Mouse (Mus musculus) left cerebral cortex, adult 11 months (tissue): ENCODE data around the gene Gnai3.
A peak's percentile ranks its signal among the peaks of the same experiment; 100 is the strongest.

ENCODE experiments used
- DNase-seq: peaks from one replicate; pipeline ENCODE4 v3.0.0; 2022; ENCODE audit warnings: low spot score

The Gnai3 gene

DNA sequence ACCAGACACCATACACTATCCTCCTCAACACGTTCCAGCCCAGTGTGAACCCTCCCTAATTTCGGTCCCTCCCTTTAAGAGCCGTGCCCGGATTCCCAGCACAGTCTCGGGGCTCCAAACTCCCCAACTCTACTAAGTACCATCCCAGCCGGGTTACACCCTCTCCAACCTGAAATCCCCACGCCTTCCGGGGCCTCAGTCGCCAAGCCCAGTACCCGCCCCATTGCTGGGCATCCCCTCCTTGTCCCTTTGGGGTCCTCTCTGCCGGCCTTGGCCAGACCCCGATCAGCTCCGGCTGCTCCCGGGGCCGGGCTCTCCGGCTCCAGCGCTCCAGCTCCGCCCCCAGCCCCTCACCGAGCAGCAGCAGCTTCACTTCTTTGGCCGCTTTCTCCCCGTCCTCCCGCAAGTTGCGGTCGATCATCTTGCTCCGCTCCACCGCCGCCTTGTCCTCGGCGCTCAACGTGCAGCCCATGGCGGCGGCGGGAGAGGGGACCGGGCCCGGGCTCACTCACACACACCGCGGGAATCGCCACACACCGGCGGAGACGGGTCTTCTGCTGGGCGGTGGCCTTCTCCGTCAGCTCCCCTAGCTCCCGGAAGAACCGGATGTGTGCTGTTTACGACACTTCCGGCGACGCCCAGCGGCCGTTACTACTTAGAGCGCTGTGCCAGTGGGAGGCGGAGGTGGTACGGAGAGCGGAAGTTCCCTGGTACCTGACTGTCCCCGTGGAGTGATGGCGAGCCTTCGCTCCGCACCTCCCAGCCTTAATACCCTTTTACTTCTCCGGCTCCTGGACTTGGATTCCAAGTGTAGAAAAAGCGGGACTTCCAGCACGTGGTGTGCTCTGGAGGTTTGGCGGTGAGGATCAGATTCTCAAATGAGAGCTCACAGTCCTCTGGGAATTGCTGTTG, at the start of gene Gnai3:
Gnai3 (minus strand) TSS at position 613 of the 912 bp plus-strand sequence.
- peak; percentile 71 for DNase-seq

GRCm38 (mm10) chr3:108195287-108195686, 49.3 kb upstream of the Gnai3 start:
- DNase-seq, result no peak

- DNase-seq, result no peak
These were observed 47.7 kb upstream of the Gnai3 start for GRCm38 (mm10) chr3:108193686-108194085.

- no peak for DNase-seq
These were observed 44.0 kb upstream of the Gnai3 start for GRCm38 (mm10) chr3:108189897-108190296.

DNA sequence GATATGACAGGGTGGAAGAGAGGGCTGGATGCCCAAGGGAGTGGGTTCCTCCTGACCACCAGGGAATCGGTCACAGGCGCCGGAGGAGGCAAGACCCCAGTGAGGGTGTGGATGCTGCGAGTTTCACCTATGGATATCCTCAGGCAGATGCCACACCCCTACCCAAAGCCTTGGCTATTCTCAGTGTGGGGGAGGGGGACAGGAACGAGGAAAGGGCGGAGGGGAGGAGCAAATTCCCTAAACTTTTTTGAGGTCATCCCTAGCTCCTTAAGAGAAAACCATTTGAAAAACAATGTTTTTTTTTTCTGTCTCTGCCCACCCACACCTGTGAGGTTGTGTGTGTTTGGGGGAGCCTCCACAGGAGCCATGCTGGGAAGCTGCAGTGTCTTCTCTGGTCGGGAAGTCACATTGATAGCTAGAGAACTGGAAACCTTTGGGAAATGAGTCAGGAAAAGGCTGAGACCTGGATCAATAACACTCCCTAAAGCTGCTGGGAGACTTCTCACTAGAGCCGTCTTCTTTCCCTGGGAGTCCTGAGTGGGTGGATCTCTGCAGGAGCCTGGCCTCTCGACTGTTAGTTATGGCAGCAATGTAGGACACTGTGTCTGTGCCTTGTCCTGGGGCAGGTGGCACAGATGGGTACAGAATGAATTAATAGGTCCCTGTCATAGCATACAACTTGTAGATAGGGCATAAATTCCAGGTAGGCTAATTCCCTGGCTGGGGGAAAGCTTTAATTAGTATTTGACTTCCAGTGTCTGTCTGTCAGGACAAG, 43.0 kb upstream of the Gnai3 start:
- no peak for DNase-seq

DNA sequence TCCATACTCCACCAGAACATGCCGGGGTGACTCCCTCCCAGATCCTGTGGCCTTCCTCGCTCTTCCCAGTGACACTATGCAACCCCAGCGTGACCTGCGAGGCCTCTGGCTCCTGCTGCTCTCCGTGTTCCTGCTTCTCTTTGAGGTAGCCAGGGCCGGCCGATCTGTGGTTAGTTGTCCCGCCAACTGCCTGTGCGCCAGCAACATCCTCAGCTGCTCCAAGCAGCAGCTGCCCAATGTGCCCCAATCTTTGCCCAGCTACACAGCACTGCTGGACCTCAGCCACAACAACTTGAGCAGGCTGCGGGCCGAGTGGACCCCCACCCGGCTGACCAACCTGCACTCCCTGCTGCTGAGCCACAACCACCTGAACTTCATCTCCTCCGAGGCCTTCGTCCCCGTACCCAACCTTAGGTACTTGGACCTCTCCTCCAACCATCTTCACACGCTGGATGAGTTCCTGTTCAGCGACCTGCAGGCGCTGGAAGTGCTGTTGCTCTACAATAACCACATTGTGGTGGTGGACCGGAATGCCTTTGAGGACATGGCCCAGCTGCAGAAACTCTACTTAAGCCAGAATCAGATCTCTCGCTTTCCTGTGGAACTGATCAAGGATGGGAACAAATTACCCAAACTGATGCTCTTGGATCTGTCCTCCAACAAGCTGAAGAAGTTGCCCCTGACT, 41.3 kb upstream of the Gnai3 start:
- no peak for DNase-seq

DNA sequence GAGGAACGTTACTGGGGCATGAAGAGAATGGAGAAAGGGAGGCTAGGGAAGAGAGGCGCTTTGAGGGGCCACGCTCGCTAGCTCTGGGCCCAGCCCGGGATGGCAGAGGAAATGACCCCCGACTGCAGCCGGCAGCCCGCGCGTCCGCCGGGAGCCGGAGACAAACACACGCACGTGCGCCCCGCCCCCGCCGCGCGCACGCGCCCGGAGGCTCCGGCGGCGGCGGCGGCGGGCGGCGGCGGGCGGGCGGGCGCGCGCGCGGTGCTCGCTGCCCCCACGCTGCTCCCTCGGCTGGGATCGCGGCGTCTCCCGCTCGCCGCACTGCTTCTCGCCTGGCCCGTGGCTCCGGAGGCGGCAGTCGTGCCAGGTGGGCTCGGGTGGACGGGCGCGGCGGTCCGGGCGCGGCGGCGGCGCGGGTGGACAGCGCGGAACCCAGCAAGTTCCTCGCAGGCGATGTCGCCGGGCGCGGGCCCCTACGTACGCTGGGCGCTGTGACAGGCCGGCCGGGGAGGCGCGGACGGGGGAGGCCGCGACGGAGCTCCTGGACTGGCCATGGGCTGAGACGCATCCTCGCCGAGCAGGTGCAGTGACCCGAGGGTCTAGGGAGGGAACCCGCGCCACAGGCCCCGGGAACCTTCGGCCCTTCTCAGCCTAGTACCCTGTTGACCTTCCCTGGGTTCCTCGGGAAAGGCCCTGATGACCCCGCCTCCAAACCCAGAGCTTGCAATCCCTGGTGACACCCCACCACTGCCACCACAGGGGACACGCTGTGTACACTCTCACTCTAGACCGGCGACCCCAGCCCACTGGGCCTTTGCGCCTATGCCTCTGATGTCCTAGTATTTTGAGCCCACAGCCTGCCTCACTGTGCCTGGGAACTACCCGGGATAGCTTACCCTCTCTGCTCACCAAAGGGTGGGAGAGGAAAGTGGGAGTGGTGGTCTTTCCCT, 40.4 kb upstream of the Gnai3 start, which contains the start of gene Amigo1:
Amigo1 (plus strand) TSS at position 238 of the 950 bp plus-strand sequence.
- DNase-seq, result no peak

DNA sequence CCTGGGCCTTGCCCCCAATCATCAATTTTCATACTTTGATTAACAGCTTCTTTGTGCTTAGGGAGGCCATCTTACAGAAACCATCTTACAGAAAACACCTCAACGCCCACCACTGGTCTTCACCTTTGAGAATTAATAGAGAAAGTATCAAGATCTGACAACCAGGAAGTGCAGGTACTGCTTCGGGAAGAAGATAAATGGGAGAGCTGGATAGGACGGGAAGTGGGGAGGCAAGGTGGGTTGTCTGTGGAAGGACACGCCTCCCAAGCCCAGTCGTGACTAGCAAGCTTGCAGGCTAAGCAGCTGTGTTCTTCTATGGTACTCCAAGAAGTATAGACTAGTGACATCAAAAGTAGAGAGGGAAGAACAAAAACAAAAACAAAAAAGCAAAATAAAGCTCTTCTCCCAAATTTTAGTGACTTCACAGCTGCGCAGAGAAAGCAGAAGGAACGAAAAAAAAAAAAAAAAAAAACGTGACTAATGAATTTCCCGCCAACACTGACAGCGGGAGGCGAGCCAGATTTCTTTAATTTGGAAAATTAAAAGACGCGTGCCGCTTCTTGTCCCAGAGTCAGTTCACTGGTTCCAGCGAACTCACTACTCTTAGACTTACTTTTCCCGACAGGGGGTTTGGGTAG, 39.6 kb upstream of the Gnai3 start:
- no peak for DNase-seq

GRCm38 (mm10) chr3:108184742-108185141, 38.8 kb upstream of the Gnai3 start:
- no peak for DNase-seq

DNA sequence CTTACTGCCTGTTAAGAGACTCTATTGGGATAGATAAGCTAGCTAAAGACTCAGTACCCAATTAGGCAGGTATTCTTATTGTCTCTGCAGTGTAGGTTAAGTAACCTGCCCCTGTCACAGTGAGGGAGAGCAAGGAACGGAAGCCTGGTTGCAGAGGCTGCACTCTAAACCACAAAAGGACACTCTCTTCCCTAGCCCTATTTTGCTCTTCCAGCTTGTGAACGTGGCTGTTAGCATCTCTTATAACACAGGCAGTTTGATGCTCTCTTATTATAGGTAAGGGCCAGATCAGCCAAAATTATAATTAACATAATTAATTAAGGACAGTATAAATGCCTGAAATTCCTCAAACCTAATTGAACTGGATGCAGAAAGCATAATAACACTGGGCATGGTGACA, 34.6 kb upstream of the Gnai3 start:
- DNase-seq, result no peak

DNA sequence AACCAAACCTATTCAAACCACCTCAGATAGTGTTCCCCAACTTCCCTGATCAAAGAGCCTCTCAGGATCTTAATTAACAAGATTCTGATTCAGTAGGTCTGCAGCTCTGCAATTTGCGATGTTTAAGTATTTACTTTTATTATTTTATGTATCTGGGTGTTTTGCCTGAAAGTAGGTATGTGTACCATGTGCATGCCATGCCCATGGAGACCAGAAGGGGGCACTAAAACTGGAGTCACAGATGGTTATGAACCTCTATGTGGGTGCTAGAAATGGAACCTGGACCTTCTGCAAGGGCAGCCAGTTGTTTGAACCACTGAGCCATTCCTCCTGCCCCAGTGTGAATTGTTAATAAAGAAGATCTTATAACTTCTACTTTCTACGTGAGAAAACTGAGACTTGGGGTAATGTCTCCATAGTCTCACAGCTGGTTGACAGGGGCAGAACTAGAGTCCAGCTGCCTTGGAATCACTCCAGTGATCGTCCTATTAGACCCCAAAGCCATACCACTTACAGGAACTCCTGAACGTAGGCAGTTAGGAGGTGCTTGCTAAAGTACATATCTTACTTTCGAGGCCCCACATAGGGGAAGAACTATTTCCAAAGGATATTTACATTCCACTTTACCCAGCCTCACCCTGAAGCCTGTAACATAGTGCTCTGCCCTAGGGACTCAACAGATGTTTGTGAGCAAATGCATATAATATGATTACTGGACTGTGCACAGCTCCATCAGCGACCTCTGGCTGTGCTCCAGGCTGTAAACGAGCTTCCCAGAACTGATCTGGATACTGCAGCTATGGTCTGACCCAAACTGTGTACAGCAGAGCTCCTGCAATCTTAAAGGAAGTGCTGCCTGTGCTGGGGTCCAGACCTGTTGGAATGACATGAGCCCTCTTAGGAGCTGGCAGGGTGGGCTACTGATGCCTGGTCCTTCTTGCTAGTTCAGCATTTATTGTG, 33.1 kb upstream of the Gnai3 start:
- DNase-seq, result no peak

- peak; percentile 67 for DNase-seq
These were observed 29.0 kb upstream of the Gnai3 start for GRCm38 (mm10) chr3:108174672-108175531.

GRCm38 (mm10) chr3:108169199-108169598, 23.3 kb upstream of the Gnai3 start:
- DNase-seq, result no peak

DNA sequence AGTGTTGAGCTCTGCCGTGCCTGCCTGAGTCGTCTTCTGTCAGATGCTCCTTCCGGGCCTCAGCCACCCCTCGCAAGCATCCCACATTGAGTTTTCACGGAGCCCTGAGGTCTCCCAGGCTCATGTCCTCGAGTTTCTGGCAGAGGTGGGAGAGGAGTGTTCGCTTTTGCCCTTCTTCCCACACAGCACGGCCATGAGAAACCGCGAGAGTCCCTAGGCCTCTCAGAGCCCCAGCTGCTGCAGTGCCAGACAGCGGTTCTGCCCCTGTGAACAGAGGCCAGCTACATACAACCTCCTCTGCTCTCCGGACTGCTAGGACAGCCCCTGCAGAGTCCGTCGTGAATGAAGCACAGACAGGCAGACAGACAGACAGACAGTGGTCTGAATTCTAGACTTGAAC, 21.6 kb upstream of the Gnai3 start:
- DNase-seq, result no peak

- no peak for DNase-seq
These were observed 20.7 kb upstream of the Gnai3 start for GRCm38 (mm10) chr3:108166486-108167211.

DNA sequence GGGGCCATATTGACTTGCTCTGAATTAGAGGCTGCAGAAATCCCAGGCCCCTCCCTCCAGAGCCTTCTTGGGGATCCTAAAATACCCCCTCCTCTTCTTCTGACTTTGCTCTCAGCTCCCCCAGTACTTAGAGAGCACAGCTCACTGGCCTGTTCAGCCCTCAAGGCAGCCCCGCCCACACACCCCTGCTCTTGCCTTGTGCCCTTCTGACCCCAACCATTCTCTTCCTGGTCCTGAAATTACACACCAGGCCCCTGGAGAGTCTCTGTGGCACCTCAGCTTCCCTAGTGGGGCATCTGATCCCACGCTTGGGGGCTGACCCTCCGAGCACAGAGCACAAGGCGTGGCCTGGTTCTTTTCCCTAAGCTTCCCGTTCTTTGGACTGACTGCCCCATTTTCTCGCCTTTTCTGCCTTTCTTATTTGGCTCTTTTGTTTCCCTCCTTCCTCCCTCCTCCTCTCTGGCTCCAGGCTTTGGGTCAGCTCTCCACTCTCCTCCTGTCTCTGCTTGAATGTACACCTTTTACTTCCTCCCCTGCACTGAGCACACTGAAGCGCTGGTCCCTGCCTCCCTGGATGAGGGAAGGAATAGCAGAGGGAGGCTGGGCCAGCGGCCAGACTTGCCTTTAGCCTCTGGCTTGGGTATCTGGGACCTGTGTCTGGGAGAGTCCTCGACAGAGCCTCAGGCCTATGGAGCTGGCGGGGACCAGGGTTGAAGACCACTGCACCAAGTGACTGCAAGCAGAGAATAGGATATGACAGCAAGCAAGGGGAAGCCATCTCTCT, 19.8 kb upstream of the Gnai3 start:
- DNase-seq, result no peak

- DNase-seq, result peak; percentile 83
These were observed 18.9 kb upstream of the Gnai3 start for GRCm38 (mm10) chr3:108164807-108165206.
